Mouse (Mus musculus): ENCODE data around the gene Mastl.

Gene Mastl

GRCm38 (mm10) chr2:23155777-23156607 lies at the start of gene Mastl, which contains the start of gene Yme1l1:
Mastl (minus strand) TSS chr2:23156024.
Yme1l1 (plus strand) TSS chr2:23156369.
- peak; percentile 85 for DNase-seq (ENCODE audit: extremely low read depth, low read depth)

DNA sequence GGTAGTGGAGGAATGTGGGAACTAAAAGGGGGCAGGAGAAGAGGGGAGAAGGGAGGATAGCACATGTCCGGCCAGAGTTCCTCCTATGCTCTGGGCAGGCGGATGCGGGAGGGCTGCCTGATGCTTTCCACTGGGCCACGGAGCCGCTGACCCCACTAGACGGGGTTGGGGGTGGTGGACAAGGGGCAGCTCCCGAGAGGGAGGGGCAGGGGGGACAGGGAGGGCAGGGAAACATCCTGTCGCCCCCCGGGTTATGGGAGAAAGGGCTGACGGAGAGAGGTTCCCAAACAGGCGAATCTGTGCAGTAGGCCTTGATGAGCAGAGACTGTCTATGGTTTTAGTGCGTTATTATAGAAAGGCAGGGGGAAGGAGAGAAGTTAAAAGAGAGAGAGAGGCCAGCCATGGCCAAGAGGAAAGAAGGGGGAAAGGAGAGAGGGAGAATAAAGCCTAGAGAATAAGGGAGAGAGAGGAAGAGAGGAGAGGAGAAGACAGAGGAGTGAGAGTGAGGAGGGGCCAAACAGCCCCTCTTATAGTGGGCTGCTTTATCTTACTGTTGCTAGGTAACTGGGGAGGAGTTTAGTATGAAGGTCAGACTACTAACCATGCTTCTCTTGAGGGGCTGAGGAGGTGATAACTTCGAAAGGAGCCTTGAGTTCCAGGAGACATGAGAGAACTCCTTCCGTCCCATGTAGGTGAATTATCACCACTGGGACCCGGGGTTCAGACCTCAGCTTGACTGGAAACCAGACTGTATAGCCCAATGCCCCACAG lies 47.3 kb upstream of the Mastl start:
- no peak for DNase-seq (ENCODE audit: extremely low read depth, low read depth)

DNA sequence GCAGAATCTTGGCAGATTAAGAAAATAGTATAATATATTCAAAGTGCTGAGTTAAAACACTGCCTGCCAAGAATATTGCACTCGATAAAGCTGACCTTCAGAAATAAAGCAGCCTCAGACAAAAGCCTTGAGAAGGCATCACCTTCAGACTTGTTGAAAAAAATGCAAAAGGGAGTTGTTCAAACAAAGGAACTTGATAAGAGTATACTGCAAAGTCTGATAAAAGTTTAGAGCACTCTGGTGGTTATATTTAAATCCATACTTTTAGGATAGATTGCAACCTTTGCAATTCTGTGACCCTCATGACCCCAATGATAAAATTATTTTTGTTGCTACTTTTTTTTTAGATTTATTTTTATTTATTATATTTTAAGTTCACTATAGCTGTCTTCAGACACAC lies 45.2 kb upstream of the Mastl start:
- DNase-seq (ENCODE audit: extremely low read depth, low read depth) = no peak

DNA sequence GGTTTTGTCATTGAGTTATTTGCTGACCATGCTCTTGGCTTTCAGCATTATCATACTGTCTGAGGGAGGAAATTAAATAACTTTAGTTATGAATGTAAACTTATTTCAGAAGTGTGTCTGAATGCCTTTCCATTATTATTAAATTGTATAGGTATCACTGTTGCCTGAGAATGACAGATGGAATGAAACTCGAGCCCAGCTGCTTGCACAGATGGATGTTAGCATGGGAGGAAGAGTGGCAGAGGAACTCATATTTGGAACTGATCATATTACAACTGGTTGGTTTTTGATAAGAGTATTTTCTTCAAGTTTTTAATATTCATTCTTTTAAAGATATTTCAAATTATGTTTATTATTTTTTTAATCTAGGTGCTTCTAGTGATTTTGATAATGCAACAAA lies 38.5 kb upstream of the Mastl start:
- DNase-seq (ENCODE audit: extremely low read depth, low read depth) = no peak

GRCm38 (mm10) chr2:23172305-23172704 lies 16.5 kb upstream of the Mastl start:
- DNase-seq (ENCODE audit: extremely low read depth, low read depth) = no peak

- DNase-seq (ENCODE audit: extremely low read depth, low read depth) = no peak
Measured at GRCm38 (mm10) chr2:23156608-23157081, 821 bp upstream of the Mastl start.

DNA sequence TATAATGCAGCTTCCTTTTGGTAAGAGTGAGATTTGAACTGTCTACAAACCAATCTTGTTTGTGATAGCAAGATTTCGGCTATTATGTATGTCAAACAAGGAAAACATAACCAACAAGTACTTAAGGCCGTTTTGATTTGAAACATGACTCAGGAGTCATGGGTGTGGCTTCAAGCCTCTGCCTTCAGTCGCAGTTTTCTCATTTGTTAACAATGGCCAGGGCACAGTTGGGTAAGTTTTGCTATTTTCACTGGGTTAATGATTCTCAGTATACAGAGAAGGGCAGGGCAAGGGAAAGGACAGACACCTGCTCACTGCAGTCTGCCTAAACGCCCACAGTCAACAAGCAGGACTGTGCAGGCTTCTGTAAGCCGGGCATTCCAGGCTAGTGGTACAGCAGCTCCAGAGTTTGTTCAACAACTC lies 614 bp downstream of the Mastl start:
- DNase-seq (ENCODE audit: extremely low read depth, low read depth) = peak; percentile 35

DNA sequence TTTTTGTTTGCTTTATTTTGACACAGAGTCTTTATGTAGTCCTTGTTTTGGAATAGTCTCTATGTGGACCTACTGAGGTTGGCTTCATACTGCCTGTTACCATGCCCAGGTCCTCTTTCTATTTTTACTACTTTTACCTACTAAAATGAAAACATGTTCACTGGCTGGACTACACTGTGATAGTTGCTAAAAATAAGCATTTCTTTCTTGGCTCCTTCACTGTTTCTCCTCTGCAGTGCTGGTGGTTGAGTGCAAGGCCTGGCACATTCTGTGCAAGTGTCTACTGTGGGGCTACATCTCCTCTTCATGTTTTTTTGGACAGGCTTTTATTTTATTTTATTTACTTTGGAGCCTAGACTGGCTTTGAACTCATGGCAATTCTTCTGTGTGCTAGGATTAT lies 36.3 kb downstream of the Mastl start:
- DNase-seq (ENCODE audit: extremely low read depth, low read depth) = no peak

DNA sequence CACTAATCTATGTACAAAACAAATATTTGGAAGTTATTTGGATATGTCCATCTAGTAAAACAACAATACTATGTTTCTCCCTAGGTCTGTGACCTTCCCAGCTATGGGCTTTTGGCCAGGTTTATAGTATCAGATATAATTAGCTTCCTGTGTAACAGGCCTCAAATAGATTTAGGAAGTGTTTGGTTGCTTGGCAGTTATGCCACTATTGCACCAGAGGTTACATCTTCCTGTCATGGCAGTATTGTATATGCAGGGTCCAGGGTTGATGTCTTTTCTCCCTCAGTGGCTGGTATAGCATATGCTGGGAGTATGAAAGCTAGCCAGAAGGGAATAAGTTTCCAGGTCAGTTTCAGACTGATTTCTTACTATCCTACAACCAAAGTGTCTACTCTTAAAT lies 53.6 kb downstream of the Mastl start:
- DNase-seq (ENCODE audit: extremely low read depth, low read depth) = no peak

GRCm38 (mm10) chr2:23097028-23097427 lies 58.8 kb downstream of the Mastl start:
- DNase-seq (ENCODE audit: extremely low read depth, low read depth) = peak; percentile 57

DNA sequence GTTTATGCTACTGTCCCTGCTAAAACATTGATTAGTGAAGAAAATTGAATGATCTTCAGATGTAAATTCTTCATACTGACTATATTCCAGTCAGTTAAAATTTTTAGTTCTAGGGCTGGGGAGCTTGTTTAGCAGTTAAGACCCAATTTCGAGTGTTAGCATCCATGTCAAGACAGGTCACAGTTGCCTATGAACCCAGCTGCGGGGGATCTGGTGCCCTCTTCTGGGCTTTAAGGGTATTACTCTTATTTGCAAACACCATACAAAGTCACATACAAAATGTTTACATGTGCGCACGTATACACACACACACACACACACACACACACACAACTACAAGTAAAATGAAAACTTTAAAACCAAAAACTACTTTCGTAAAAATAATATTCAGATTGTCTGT lies 63.6 kb downstream of the Mastl start:
- peak; percentile 22 for DNase-seq (ENCODE audit: extremely low read depth, low read depth)

DNA sequence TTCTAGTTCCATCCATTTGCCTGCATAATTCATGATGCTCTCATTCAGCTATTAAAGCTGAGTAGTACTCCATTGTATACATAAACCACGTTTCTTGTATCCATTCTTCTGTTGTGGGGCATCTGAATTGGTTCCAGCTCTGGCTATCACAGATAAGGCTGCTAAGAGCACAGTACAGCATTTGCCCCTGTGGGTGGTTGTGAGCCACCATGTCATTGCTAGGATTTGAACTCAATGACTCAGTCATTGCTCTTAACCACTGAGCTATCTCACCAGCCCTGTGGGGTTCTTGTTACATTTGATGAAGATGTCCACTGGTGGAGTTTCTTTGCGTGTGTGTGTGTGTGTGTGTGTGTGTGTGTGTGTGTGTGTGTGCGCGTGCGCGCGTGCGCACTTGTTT lies 71.3 kb downstream of the Mastl start:
- DNase-seq (ENCODE audit: extremely low read depth, low read depth) = no peak

- no peak for DNase-seq (ENCODE audit: extremely low read depth, low read depth)
Measured at GRCm38 (mm10) chr2:23078588-23078987, 77.2 kb downstream of the Mastl start.

DNA sequence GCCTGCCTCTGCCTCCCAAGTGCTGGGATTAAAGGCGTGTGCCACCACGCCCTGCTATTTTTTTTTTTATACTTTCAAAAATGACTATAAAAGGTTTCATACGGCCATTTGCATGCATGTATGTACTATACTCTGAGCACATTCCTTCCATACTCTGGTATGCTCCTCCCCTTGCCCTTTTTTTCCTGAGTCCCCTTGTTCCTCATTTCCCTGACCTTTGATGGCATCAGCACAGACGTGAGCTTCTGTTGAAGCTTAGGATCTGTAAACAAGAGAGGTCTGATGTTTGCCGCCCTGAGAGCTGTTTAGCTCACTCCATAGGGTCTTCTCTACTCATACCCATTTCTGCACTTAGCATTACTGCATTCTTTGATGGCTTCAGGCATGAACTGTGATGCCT lies 78.1 kb downstream of the Mastl start:
- DNase-seq (ENCODE audit: extremely low read depth, low read depth) = no peak

- no peak for DNase-seq (ENCODE audit: extremely low read depth, low read depth)
Measured at GRCm38 (mm10) chr2:23076783-23077182, 79.0 kb downstream of the Mastl start.

GRCm38 (mm10) chr2:23075846-23076245 lies 80.0 kb downstream of the Mastl start:
- no peak for DNase-seq (ENCODE audit: extremely low read depth, low read depth)

GRCm38 (mm10) chr2:23071406-23071805 lies 84.4 kb downstream of the Mastl start:
- no peak for DNase-seq (ENCODE audit: extremely low read depth, low read depth)

DNA sequence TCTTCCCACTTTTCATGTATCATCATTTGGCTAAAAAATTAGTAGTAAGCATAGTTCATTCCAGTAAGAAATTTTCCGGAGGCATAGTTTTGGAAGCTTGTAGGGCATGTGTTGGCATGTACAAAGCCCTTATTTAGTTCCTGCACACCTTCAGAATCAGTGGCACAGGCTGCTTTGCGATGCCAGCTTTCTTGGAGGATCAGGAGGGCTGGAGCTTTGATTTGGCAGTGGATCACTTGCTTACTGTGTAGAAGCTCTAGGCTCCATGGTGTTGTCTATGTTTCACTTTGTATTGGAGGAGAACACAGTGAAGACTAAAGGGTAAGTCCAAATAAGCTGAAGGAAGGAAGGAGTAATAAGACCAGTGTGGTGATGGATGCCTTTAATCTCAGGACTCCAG lies 85.3 kb downstream of the Mastl start:
- no peak for DNase-seq (ENCODE audit: extremely low read depth, low read depth)

DNA sequence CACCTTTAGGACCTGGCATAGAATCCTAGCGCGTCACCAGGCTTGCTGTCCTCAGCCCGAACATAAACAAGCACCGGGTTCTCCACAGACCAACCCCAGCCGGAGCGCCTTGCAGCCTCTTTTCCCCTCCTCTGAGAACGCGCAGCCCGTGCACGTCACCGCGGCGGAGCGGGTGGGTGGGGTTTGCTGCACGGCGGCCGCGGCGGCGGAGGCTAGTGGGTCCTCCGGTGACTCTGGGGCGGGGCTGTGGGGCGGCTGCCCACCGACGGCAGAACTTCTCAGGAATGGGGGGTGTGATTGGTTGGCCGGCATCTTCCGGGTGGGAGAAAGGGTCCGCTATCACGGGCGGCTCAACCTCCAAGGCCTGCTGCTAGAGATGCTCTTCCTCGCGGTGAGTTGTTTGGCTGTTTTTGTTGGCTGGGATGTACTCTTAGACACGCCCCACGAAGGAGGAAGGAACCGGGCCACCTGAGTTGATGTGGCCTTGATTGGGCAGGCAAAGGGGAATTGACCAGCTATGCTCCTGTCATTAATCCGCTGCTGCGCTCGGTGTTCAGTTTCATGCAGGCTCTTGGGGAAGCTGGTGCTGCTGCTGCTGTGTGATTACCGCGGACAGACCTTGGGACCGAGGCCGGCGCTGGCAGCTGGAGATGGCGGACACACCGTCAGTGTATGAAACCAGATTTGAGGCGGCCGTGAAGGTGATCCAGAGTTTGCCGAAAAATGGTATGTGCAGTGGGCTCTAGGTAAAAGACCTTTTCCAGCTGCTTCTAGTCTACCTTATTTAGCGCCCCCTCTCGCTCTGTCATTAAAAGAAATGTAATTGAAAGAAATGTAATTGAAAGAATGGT lies 86.7 kb downstream of the Mastl start:
- peak; percentile 86 for DNase-seq (ENCODE audit: extremely low read depth, low read depth)

DNA sequence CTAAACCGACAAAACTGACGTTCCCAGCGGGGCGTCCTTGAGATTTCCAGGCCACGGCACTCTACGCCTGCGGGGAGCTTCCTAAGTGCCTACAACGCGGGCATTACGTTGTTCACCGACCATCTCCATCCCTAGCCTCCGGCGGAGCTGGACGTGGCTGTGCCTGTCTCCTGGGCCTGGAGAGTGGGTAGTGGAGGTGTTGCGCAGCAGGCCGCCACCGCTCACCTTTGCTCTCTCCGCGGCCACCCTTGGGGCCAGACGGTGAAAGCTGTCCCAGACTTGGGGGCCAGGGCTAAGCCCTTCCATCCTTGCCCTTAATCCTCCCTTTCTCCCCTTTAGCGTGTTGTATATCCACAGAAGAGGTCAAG lies 87.5 kb downstream of the Mastl start:
- DNase-seq (ENCODE audit: extremely low read depth, low read depth) = no peak

DNA sequence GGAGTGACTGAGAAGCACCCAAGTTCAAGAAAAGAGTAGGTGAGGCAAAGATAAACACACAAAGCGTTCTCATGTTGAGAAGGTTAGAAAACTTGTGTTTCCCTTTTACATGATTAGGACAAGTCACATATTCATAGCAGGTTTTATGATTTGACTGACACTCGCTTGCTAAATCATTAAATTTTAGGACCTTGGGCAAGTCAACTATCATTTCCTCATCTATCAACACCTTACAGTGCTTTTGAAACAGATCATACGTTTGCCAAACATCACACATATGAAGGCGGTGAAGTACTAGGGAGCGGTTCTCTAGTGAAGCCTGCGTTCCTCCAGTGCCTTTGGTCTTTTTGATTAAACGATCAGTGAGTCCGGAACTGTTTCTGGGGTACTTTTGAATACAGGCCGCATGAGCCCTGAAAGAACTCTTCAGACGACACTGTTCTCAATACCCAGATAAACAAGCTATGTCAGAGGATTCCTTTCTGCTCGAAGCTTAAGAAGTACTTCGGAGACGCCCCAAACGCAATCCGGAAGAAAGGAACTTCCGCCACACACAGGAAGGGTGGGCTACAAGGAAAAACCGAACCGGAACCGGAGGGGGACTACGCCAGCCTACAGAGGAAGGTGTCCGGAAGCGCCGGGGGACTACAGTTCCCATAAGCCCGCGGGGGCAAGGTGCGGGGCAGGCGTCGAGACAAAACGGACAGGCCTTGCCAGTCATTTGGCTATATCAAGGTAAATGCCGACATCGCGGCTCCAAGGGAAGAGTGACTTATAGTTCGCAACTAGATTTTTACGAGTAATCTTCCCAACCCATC lies 88.1 kb downstream of the Mastl start, which contains the start of gene Acbd5:
Acbd5 (plus strand) TSS at position 616 of the 818 bp plus-strand sequence.
- DNase-seq (ENCODE audit: extremely low read depth, low read depth) = peak; percentile 97

All from MEL-GATA-1-ER (cell line).